Mouse (Mus musculus): ENCODE data around the gene Rftn1. TPM values are rescaled to one million over a fixed set of nuclear protein-coding genes. Genes with fewer than 3 reads are reported as not detected.
A peak's percentile ranks its signal among the peaks of the same experiment; 100 is the strongest.

The Rftn1 gene
- total and polyA plus RNA-seq, 3 experiments: 41.5 to 50.5 (median 49.4) TPM

GRCm38 (mm10) chr17:49965846-49966762 lies 224.4 kb downstream of the Rftn1 start:
- TF ChIP-seq CTCF (IDR thresholded peaks at IDR 0.05) (no peak), POLR2A (IDR thresholded peaks at IDR 0.05; ENCODE audit: insufficient read depth, low read depth, low read length) (no peak), EP300 (IDR thresholded peaks at IDR 0.05; ENCODE audit: insufficient read depth, low read depth, low read length) (no peak)
- peaks cover 3% of the 10 kb centered on the region for H3K4me1 ChIP-seq (ENCODE audit: control insufficient read depth, insufficient read depth, low read length)
- no peak for DNase-seq
- H3K9ac ChIP-seq (ENCODE audit: low read depth, low read length): no peak overlapping the region
- 90% methylated on average over 17 of the region's 17 CpGs for WGBS
- no peaks in the 10 kb centered on the region for H3K79me2 ChIP-seq (replicated peaks; ENCODE audit: control insufficient read depth, insufficient read depth, low read length)
- H3K27me3 ChIP-seq (ENCODE audit: control insufficient read depth, insufficient read depth, low read length): no peaks in the 10 kb centered on the region
- intact Hi-C loops (cut with DNase I): loop anchor here (2.0 to 5.0 kb wide), 2 partner anchors 15 to 176 kb away; no protein-coding TSS in a partner anchor
- no peak overlapping the region for H3K4me3 ChIP-seq
- H3K27ac ChIP-seq: no peak overlapping the region
- H3K36me3 ChIP-seq (ENCODE audit: control insufficient read depth, insufficient read depth, low read length): no peaks in the 10 kb centered on the region

GRCm38 (mm10) chr17:49965035-49965434 lies 225.4 kb downstream of the Rftn1 start:
- TF ChIP-seq EP300 (IDR thresholded peaks at IDR 0.05; ENCODE audit: insufficient read depth, low read depth, low read length) (no peak), CTCF (IDR thresholded peaks at IDR 0.05) (peak; percentile 61), POLR2A (IDR thresholded peaks at IDR 0.05; ENCODE audit: insufficient read depth, low read depth, low read length) (no peak)
- Histone ChIP-seq H3K27me3 (ENCODE audit: control insufficient read depth, insufficient read depth, low read length) (no peaks in the 10 kb centered on the region), H3K4me3 (no peak overlapping the region), H3K4me1 (ENCODE audit: control insufficient read depth, insufficient read depth, low read length) (peaks cover 3% of the 10 kb centered on the region), H3K9ac (ENCODE audit: low read depth, low read length) (no peak overlapping the region), H3K27ac (no peak overlapping the region), H3K79me2 (replicated peaks; ENCODE audit: control insufficient read depth, insufficient read depth, low read length) (no peaks in the 10 kb centered on the region), H3K36me3 (ENCODE audit: control insufficient read depth, insufficient read depth, low read length) (no peaks in the 10 kb centered on the region)
- DNase-seq: no peak
- WGBS: 74% methylated on average over 7 of the region's 7 CpGs
- intact Hi-C loops (cut with DNase I): loop anchor here (5.0 kb wide), 1 partner anchor 177 kb away; no protein-coding TSS in a partner anchor

GRCm38 (mm10) chr17:49964471-49964870 lies 226.0 kb downstream of the Rftn1 start:
- TF ChIP-seq CTCF (IDR thresholded peaks at IDR 0.05) (no peak), EP300 (IDR thresholded peaks at IDR 0.05; ENCODE audit: insufficient read depth, low read depth, low read length) (no peak), POLR2A (IDR thresholded peaks at IDR 0.05; ENCODE audit: insufficient read depth, low read depth, low read length) (no peak)
- Histone ChIP-seq H3K4me1 (ENCODE audit: control insufficient read depth, insufficient read depth, low read length) (peaks cover 3% of the 10 kb centered on the region), H3K27me3 (ENCODE audit: control insufficient read depth, insufficient read depth, low read length) (no peaks in the 10 kb centered on the region), H3K9ac (ENCODE audit: low read depth, low read length) (no peak overlapping the region), H3K27ac (no peak overlapping the region), H3K36me3 (ENCODE audit: control insufficient read depth, insufficient read depth, low read length) (no peaks in the 10 kb centered on the region), H3K79me2 (replicated peaks; ENCODE audit: control insufficient read depth, insufficient read depth, low read length) (no peaks in the 10 kb centered on the region), H3K4me3 (no peak overlapping the region)
- WGBS: 65% methylated on average over 6 of the region's 6 CpGs
- intact Hi-C loops (cut with DNase I): no loop called here
- DNase-seq: no peak

- intact Hi-C loops (cut with DNase I): no loop called here
- H3K36me3 ChIP-seq (ENCODE audit: control insufficient read depth, insufficient read depth, low read length): no peaks in the 10 kb centered on the region
- no peak for TF ChIP-seq EP300 (IDR thresholded peaks at IDR 0.05; ENCODE audit: insufficient read depth, low read depth, low read length)
- TF ChIP-seq CTCF (IDR thresholded peaks at IDR 0.05): no peak
- no peak for TF ChIP-seq POLR2A (IDR thresholded peaks at IDR 0.05; ENCODE audit: insufficient read depth, low read depth, low read length)
- no peak overlapping the region for H3K9ac ChIP-seq (ENCODE audit: low read depth, low read length)
- no peak for DNase-seq
- no peak overlapping the region for H3K4me3 ChIP-seq
- H3K27me3 ChIP-seq (ENCODE audit: control insufficient read depth, insufficient read depth, low read length): no peaks in the 10 kb centered on the region
- no peaks in the 10 kb centered on the region for H3K79me2 ChIP-seq (replicated peaks; ENCODE audit: control insufficient read depth, insufficient read depth, low read length)
- H3K4me1 ChIP-seq (ENCODE audit: control insufficient read depth, insufficient read depth, low read length): no peaks in the 10 kb centered on the region
- no peak overlapping the region for H3K27ac ChIP-seq
Observed at GRCm38 (mm10) chr17:49959021-49959420, 231.5 kb downstream of the Rftn1 start.

- no peaks in the 10 kb centered on the region for H3K36me3 ChIP-seq (ENCODE audit: control insufficient read depth, insufficient read depth, low read length)
- H3K79me2 ChIP-seq (replicated peaks; ENCODE audit: control insufficient read depth, insufficient read depth, low read length): no peaks in the 10 kb centered on the region
- peak; percentile 61 to 67 for DNase-seq
- peak overlapping the region; percentile 40 for H3K4me3 ChIP-seq
- 21% methylated on average over 22 of the region's 22 CpGs for WGBS
- TF ChIP-seq POLR2A (IDR thresholded peaks at IDR 0.05; ENCODE audit: insufficient read depth, low read depth, low read length) (no peak), CTCF (IDR thresholded peaks at IDR 0.05) (no peak), EP300 (IDR thresholded peaks at IDR 0.05; ENCODE audit: insufficient read depth, low read depth, low read length) (peak; percentile 75; the same call in 1 of the 2 replicates)
- peaks cover 2% of the 10 kb centered on the region; the same call in 1 of the 2 replicates for H3K27me3 ChIP-seq (ENCODE audit: control insufficient read depth, insufficient read depth, low read length)
- peak overlapping the region; percentile 41 for H3K9ac ChIP-seq (ENCODE audit: low read depth, low read length)
- H3K4me1 ChIP-seq (ENCODE audit: control insufficient read depth, insufficient read depth, low read length): peaks cover 3% of the 10 kb centered on the region
- peak overlapping the region; percentile 81 for H3K27ac ChIP-seq
- intact Hi-C loops (cut with DNase I): loop anchor here (1.0 to 5.0 kb wide), 4 partner anchors 15 to 340 kb away; partner anchors contain the start of genes Dazl and Rftn1
Observed at GRCm38 (mm10) chr17:49951856-49952607, 238.4 kb downstream of the Rftn1 start.
